Mouse (Mus musculus) heart, embryonic 16.5 days (tissue): Measurements from ENCODE around the gene Cers4. TPM values are rescaled to one million over a fixed set of nuclear protein-coding genes. Genes with fewer than 3 reads are reported as not detected.

Experiments
- ATAC-seq: fragments of 200-750 bp; cut with Nextera tagmentation; replicated peaks from 2 replicates; pipeline ENCODE4 v1.8.0; 2017; ENCODE audit warnings: moderate number of reproducible peaks; ENCODE audit not compliant: insufficient read depth, low FRiP score; ENCODE audit errors: extremely low read depth
- H3K27ac ChIP-seq: fragments of 300-500 bp; sonication (generic); 2 replicates; pipeline ENCODE4 v1.5.1; 2014; ENCODE audit warnings: mild to moderate bottlenecking, low read length, control low read depth, moderate library complexity
- H3K27me3 ChIP-seq: fragments of 300-500 bp; sonication (generic); 2 replicates; pipeline ENCODE4 v1.6.1; 2014; ENCODE audit warnings: low read length, mixed read lengths; ENCODE audit not compliant: control insufficient read depth, insufficient read depth
- H3K36me3 ChIP-seq: fragments of 300-500 bp; sonication (generic); 2 replicates; pipeline ENCODE4 v1.6.1; 2014; ENCODE audit not compliant: control insufficient read depth, insufficient read depth
- H3K4me1 ChIP-seq: fragments of 300-500 bp; sonication (generic); 2 replicates; pipeline ENCODE4 v1.6.1; 2014; ENCODE audit warnings: low read length, mixed read lengths; ENCODE audit not compliant: control insufficient read depth, insufficient read depth
- H3K4me2 ChIP-seq: fragments of 300-500 bp; sonication (generic); 2 replicates; pipeline ENCODE4 v1.6.1; 2014; ENCODE audit warnings: low read depth, mild to moderate bottlenecking, control low read depth, low read length
- H3K4me3 ChIP-seq: fragments of 300-500 bp; sonication (generic); 2 replicates; pipeline ENCODE4 v1.5.1; 2014; ENCODE audit warnings: mild to moderate bottlenecking, control low read depth, low read length
- H3K9ac ChIP-seq: fragments of 300-500 bp; sonication (generic); 2 replicates; pipeline ENCODE4 v1.6.1; 2014; ENCODE audit warnings: low read length, control low read depth
- H3K9me3 ChIP-seq: fragments of 300-500 bp; sonication (generic); replicated peaks from 2 replicates; pipeline ENCODE4 v1.6.1; 2016; ENCODE audit warnings: low read length; ENCODE audit not compliant: control insufficient read depth
- WGBS: fragments of 180-500 bp; shearing (Covaris S2); extraction: QIAGEN DNeasy Blood & Tissue Kit; methylation state at CpG from one replicate; pipeline ENCODE4 v1.1.7; 2014; 5-methylcytosine and 5-hydroxymethylcytosine counted together
- polyA plus RNA-seq: library from polyadenylated mRNA; unstranded; fragments of >200 nt; fragmentation: Nextera tagmentation; extraction: Ambion mirVana; gene quantifications from 2 replicates; pipeline ENCODE4 v1.2.1, GENCODE M21; 2015

The Cers4 gene
- 43.9 and 50.1 TPM in 2 replicates for polyA plus RNA-seq

DNA sequence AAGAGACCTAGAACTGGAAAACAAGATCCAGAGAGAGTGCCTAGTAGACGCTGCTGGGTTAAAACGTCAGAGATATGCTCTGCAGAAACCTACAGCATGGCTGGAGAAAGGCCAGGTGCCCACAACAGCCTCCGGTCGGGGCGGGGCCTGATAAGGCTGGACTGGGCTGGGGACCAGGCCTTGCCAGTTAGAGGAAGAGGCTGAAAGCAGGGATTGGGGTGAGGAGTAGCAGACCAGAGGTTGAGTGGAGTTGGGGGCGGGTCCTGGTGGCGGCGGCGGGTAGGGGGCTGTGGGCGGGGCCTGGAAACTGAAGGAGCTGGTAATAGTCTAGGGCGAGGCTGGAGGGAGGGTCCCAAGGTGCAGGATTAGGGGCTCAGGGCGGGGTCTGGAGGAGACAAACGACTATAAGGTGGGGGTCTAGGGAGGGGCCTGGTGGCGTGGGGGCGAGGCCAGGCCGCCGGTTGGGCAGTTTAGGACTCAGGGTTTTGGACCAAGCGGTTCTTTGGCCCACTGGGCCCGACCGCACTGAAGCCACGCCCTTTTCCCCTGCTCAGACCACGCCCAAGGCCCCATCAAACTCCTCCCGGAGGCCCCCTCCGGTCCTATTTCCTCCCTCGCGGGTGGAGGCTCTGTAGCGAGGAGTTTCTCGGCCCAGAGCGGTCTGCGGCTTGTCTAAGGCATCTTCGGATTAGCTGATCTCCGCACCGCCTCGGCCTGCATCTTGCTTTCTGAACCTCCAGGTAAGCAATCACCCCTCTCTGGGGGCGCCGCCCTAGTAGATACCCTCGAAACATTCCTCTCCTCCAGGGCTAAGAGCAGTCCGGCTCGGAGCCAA is at the start of gene Cers4:
TSS of gene Cers4 (plus strand) at position 176 of the 835 bp plus-strand sequence.
- Histone ChIP-seq H3K9me3 (no peaks in the 10 kb centered on the region), H3K27ac (peak within 1 kb of the TSS; percentile 95), H3K4me1 (peaks cover 28% of the 10 kb centered on the region), H3K4me2 (peak within 1 kb of the TSS; percentile 79), H3K4me3 (peak within 1 kb of the TSS; percentile 84), H3K27me3 (no peaks in the 10 kb centered on the region), H3K36me3 (0 out of 2 replicates have a peak, but pooled peaks cover 2% of the 10 kb centered on the region), H3K9ac (peak within 1 kb of the TSS; percentile 84)
- peak; percentile 89 for ATAC-seq
- under 1% methylated on average over 39 of the region's 39 CpGs for WGBS

DNA sequence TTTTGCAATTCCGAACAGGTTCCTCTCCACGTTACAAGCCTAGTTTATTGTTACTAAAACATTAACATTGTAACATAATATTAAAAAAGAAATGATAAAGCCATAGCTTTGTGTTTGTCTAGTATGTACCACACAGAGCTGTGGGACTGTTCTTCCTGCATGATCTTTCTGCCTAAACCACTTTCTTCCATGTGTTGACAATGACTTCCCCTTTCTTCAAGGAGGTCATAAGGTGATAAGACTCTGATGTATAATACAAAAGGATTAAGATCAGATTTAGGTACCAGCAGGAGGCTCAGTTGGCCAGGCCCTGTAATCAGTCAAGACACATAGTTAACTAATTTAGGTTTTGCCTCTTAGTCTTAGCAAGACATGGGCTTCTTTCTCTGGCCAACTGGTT is 34.7 kb upstream of the Cers4 start:
- no peak overlapping the region for H3K27ac ChIP-seq
- no peaks in the 10 kb centered on the region for H3K4me1 ChIP-seq
- WGBS: 82% methylated on average over 2 of the region's 2 CpGs
- no peak overlapping the region for H3K4me2 ChIP-seq
- no peaks in the 10 kb centered on the region for H3K27me3 ChIP-seq
- no peak overlapping the region for H3K4me3 ChIP-seq
- no peaks in the 10 kb centered on the region for H3K36me3 ChIP-seq
- no peak overlapping the region for H3K9ac ChIP-seq
- H3K9me3 ChIP-seq: no peaks in the 10 kb centered on the region
- ATAC-seq: no peak

DNA sequence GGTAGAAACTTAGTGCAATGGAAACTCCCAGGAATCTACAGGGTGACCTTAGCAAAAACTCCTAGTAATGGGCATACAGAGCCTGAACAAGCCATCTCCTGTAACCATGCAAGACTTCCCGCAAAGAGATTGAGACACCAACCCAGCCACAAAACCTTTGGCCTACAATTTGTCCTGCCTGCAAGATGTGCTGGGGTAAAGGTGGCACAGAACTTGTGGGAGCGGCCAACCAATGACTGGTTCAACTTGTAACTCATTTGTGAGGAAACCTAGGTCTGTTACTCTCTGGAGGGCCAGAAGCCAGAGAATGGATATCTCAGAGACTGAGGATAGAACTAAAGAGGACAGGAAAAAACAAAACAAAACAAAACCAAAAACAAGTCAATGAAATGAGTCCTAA is 29.8 kb upstream of the Cers4 start:
- H3K27ac ChIP-seq: no peak overlapping the region
- WGBS: 76% methylated on average over 2 of the region's 2 CpGs
- no peaks in the 10 kb centered on the region for H3K27me3 ChIP-seq
- ATAC-seq: no peak
- H3K4me1 ChIP-seq: no peaks in the 10 kb centered on the region
- no peak overlapping the region for H3K4me3 ChIP-seq
- no peaks in the 10 kb centered on the region for H3K36me3 ChIP-seq
- H3K9ac ChIP-seq: no peak overlapping the region
- no peak overlapping the region for H3K4me2 ChIP-seq
- no peaks in the 10 kb centered on the region for H3K9me3 ChIP-seq

DNA sequence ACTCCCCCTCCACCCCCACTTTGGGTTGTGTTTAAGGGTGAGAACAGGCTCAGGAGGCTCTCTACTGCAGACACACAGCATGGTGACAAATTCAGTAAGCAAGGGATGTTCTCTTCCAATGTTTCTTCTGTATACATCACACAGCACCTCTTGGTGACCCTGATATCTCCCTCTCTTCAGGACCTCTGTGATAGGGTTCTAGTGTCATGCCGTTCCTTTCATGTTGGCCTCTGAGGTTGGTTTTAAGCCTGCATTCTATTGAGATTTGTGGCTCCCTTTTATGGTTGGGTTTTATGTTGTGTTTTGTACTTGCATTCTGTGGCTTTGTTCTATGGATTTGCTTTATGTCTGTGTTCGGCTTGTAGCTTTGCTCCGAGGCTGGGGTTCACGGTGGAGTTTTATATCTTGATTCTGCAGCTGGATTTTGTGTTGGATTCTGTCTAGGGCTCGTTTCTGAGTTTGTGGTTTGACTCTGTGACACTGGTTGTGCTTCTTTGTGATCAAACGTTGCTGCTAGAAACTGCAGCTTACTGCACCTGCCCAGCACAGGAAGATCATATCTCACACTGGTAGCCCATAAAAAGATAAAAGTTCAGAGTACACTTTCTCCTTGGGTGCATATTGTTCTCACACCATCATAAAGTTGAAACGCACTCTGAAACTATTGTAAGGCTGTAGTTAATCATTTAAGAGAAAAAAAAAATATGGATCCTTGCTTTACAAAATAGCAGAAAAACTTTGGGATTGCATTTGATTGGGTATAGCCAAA is 18.2 kb upstream of the Cers4 start:
- ATAC-seq: 0 out of 2 replicates have a peak, but pooled peaks have one; percentile 32

DNA sequence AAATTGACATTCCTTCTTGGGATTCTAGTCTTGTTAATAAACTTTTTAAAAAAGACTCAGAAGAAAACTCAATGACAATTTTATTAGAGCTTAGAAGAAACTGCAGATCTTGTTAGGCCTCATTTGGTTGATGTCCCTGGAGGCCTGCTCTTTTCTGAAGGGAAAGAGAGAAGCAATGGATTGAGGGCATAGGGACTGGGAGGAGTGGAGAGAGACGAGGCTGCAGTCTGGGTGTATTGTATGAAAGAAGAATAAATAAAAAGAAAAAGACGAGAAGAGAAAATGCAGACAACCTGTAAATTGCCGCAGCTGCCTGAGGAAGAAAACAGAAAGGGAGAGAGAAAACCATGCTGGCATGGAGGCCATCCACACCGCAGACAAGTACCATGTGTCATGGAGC is 11.7 kb upstream of the Cers4 start:
- Histone ChIP-seq H3K4me1 (no peaks in the 10 kb centered on the region), H3K9me3 (no peaks in the 10 kb centered on the region), H3K36me3 (no peaks in the 10 kb centered on the region), H3K9ac (no peak overlapping the region), H3K27me3 (no peaks in the 10 kb centered on the region), H3K27ac (no peak overlapping the region), H3K4me3 (no peak overlapping the region), H3K4me2 (no peak overlapping the region)
- no peak for ATAC-seq
- WGBS: 76% methylated on average over 4 of the region's 4 CpGs

More for the DNA sequence above, 18.2 kb upstream of the Cers4 start:
- no peaks in the 10 kb centered on the region for H3K27me3 ChIP-seq
- no peak overlapping the region for H3K4me2 ChIP-seq
- H3K27ac ChIP-seq: no peak overlapping the region
- 75% methylated on average over 7 of the region's 7 CpGs for WGBS
- no peaks in the 10 kb centered on the region for H3K9me3 ChIP-seq
- no peaks in the 10 kb centered on the region for H3K4me1 ChIP-seq
- no peaks in the 10 kb centered on the region for H3K36me3 ChIP-seq
- H3K4me3 ChIP-seq: no peak overlapping the region
- no peak overlapping the region for H3K9ac ChIP-seq

DNA sequence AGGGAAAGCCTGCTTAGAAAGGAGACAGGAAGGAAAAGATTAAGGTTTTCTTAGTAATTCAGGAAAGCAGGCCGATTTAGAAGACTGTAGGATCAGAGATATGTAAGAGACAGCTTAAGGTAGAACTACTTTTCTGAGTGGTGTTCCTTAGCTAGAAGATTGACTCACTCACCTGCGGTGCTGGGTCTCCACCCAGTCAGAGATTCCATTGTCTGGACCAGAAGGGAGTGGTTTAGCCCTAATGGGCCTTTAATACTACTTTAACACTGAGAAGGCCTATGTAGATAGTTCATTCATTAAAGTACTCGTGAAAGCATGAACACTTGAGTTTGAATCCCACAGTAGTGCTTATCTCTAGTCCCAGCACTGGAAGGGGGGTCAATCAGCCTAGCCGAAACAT is 11.2 kb upstream of the Cers4 start:
- no peaks in the 10 kb centered on the region for H3K9me3 ChIP-seq
- no peak overlapping the region for H3K4me3 ChIP-seq
- no peak overlapping the region for H3K27ac ChIP-seq
- ATAC-seq: no peak
- 58% methylated on average over 4 of the region's 4 CpGs for WGBS
- no peaks in the 10 kb centered on the region for H3K27me3 ChIP-seq
- H3K4me2 ChIP-seq: no peak overlapping the region
- H3K9ac ChIP-seq: no peak overlapping the region
- no peaks in the 10 kb centered on the region for H3K4me1 ChIP-seq
- no peaks in the 10 kb centered on the region for H3K36me3 ChIP-seq

DNA sequence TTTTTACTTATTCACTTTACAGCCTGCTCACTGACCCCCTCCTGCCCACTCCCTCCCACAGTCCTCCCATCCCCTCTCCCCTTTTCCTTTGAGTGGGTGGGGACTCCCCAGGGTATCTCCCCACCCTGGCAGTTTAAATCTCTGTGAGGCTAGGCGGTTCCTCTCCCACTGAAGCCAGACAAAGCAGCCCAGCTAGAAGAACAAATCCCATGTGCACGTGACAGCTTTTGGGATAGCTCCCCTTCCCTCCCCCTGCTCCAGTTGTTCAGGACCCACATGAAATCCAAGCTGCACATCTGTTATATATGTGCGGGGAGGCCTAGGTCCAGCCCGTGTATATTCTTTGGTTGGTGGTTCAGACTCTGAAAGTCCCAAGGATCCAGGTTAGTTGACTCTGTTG is 10.3 kb upstream of the Cers4 start:
- no peaks in the 10 kb centered on the region for H3K36me3 ChIP-seq
- H3K4me1 ChIP-seq: no peaks in the 10 kb centered on the region
- 83% methylated on average over 4 of the region's 4 CpGs for WGBS
- ATAC-seq: no peak
- H3K27me3 ChIP-seq: no peaks in the 10 kb centered on the region
- no peak overlapping the region for H3K4me2 ChIP-seq
- no peaks in the 10 kb centered on the region for H3K9me3 ChIP-seq
- no peak overlapping the region for H3K27ac ChIP-seq
- H3K9ac ChIP-seq: no peak overlapping the region
- H3K4me3 ChIP-seq: no peak overlapping the region

DNA sequence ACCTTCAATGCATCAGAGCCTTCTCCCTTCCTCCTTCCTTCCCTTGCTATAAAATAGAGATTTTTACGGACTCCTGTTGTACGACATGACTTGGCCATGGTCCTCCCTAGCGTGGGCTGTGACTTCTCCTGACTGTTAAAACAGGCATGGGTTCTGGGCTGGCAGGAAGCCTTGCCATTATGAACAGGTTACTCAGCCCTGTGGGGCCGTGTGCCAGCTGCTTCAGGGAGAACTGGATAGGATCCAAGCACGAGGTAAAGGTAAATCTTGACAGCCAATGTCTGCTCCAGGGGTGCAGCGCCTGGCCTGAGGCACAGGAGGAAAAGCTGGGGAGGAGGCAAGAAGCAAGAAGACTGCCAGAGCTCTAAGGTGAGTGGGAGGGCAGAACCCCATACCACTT is 9.5 kb upstream of the Cers4 start:
- Histone ChIP-seq H3K4me2 (no peak overlapping the region), H3K9ac (no peak overlapping the region), H3K36me3 (no peaks in the 10 kb centered on the region), H3K9me3 (no peaks in the 10 kb centered on the region), H3K4me3 (no peak overlapping the region), H3K4me1 (no peaks in the 10 kb centered on the region), H3K27ac (no peak overlapping the region), H3K27me3 (no peaks in the 10 kb centered on the region)
- ATAC-seq: no peak
- 47% methylated on average over 6 of the region's 6 CpGs for whole genome bisulfite sequencing
